Mouse (Mus musculus): Measurements from ENCODE around the gene Rspry1. TPM values are rescaled to one million over a fixed set of nuclear protein-coding genes. Genes with fewer than 3 reads are reported as not detected.

The Rspry1 gene
- polyA plus RNA-seq, 1 experiment from 2014 or later = 33.0 TPM

DNA sequence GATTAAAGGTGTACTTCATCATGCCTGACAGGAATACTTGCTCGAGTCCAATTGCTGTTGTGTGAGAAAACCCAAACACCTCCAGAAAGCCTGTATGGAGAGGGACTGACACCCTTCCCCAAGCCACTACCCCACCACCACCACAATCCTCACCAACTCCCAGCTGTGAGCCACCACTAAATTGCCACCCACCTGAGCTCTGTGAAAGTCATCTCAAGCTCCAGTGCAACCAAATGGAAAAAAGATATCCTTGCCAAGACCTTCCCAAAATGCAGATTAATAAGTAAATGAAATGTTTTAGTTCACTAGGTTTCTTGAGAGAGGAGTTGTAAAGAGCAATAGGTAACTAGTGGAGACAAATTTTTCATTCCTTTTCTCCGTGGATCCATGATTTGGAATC is 63.0 kb downstream of the Rspry1 start:
- Histone ChIP-seq H3K4me3 (replicated peaks) (no peak overlapping the region), H3K27ac (no peak overlapping the region), H3K4me1 (0 out of 2 replicates have a peak, but pooled peaks cover 6% of the 10 kb centered on the region), H3K27me3 (replicated peaks) (no peaks in the 10 kb centered on the region), H3K9me3 (no peaks in the 10 kb centered on the region), H3K9ac (no peak overlapping the region), H3K36me3 (0 out of 2 replicates have a peak, but pooled peaks cover 3% of the 10 kb centered on the region), H3K4me2 (no peak overlapping the region)
- WGBS = 60% methylated on average over 2 of the region's 2 CpGs
- ATAC-seq (ENCODE audit: insufficient read depth, low FRiP score, low read depth) = no peak

DNA sequence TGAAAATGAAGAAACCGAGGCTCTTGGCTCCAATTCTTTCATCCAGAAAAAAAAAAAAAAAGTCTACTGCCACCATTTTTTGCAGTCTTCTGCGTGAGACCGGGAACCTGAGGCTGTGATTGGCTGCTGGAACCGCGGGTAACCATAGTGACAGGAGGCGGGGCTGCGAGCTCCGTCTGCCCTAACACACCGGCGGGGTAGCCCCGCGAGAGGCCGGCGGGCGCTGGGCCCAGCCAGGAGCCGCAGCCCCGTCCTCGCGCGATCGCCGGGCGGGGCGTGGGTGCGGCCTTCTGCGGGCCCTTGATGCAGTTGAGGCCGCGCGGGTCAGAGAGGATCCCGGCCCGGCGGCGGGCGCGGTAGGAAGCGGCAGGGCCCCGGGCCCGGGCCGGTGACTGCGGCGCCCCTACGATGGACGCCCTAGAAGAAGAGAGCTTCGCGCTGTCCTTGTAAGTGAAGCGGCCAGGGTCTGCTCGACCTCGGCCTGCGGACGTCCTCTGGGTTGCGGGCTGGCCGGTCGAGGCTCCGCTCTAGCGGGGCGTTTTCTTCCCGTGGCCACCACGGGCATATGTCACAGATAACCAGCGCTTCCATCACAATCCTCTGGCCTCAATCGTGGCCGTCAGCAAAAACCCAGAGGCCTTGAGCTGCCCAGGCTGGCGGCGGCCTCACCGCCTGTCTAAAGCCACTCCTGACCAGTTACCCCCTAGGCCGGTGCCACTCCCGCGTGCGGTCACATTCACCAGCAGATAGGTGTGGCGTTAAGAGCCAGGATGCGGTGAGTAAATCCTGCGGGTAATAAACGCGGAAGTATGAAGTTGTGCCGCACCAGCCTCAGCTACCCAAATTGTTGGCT is 64.9 kb downstream of the Rspry1 start, which contains the start of gene Arl2bp:
Gene Arl2bp, plus strand, starts transcription at position 145 of the 853 bp plus-strand sequence.
- Histone ChIP-seq H3K4me2 (peak within 1 kb of the TSS; percentile 68), H3K9ac (peak within 1 kb of the TSS; percentile 95), H3K4me1 (0 out of 2 replicates have a peak, but pooled peaks cover 6% of the 10 kb centered on the region), H3K27ac (peak within 1 kb of the TSS; percentile 90), H3K4me3 (replicated peaks) (peak within 1 kb of the TSS; percentile 81), H3K36me3 (peaks cover 13% of the 10 kb centered on the region), H3K9me3 (no peaks in the 10 kb centered on the region), H3K27me3 (replicated peaks) (no peaks in the 10 kb centered on the region)
- under 1% methylated on average over 74 of the region's 74 CpGs for WGBS
- peak; percentile 97 for ATAC-seq (ENCODE audit: insufficient read depth, low FRiP score, low read depth)

DNA sequence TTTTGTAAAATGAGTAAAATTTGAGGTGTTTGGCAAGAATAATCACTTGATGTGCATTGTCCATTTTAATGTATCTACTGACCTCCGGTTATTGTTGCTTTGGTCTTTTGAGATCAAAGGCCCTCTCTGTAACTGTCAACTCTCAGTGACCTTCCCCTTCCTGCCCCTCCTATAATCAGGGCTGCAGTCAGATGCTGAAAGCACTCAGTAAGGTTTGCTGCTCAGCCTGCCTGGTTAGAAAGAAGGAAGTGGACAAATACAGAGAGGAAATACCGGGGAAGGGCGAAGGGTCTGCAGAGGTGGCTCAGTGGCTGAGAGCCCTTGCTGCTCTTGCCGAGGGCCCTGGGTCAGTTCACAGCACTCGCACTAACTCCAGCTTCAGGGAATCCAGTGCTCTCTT is 72.6 kb downstream of the Rspry1 start:
- Histone ChIP-seq H3K27me3 (replicated peaks) (no peaks in the 10 kb centered on the region), H3K27ac (no peak overlapping the region), H3K9me3 (no peaks in the 10 kb centered on the region), H3K4me3 (replicated peaks) (no peak overlapping the region), H3K4me2 (no peak overlapping the region), H3K4me1 (peaks cover 11% of the 10 kb centered on the region), H3K9ac (no peak overlapping the region), H3K36me3 (peaks cover 23% of the 10 kb centered on the region)
- ATAC-seq (ENCODE audit: insufficient read depth, low FRiP score, low read depth) = no peak
- WGBS = 64% methylated on average over 5 of the region's 5 CpGs

DNA sequence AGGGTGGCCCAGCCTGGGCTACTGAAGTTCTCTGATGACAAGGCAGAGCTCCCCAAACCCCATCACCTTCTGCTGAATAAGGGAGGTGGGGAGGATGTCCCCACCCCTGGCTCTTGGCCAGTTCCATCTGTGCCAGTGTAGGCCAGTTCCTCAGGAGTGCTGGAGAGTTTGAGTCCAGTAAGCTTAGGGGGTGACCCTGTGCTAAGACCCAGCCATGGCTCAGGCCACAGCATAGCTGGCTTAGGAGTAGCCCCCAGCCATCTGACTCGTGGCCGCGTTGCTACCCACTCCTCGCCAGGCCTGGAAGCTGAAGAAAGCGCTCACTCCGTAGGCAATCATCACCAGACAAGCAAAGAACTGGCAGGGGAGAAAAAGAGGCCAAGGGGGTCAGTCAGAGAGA is 74.2 kb downstream of the Rspry1 start:
- H3K9me3 ChIP-seq = no peaks in the 10 kb centered on the region
- ATAC-seq (ENCODE audit: insufficient read depth, low FRiP score, low read depth) = no peak

DNA sequence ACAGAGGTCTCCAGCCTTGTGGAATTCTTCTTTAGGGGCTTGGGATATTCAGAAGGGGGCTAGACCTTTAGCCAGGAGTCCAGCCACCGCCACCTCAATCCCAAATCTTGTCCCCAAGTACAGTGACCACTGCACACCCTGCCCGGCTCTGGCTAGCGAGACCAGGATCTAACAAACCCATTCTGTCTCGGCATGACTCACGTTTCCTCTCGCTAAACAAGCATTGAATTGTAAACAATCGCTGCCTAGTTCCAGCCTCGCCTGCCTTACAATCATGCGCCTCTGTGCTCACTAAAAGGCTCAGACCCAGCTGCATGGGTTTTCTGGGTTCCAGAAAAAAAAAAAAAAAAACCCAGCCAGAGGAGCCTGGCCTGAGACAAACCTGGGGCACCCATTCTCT is 76.8 kb downstream of the Rspry1 start:
- 0 out of 2 replicates have a peak overlapping the region, but pooled peaks have one; percentile 9 for H3K4me2 ChIP-seq
- WGBS = 17% methylated on average over 9 of the region's 9 CpGs
- H3K4me1 ChIP-seq = peaks cover 21% of the 10 kb centered on the region
- no peaks in the 10 kb centered on the region for H3K9me3 ChIP-seq
- H3K4me3 ChIP-seq (replicated peaks) = no peak overlapping the region
- ATAC-seq (ENCODE audit: insufficient read depth, low FRiP score, low read depth) = peak; percentile 47; the same call in 1 of the 2 replicates
- H3K36me3 ChIP-seq = peaks cover 7% of the 10 kb centered on the region
- peak overlapping the region; percentile 73 for H3K27ac ChIP-seq
- H3K27me3 ChIP-seq (replicated peaks) = no peaks in the 10 kb centered on the region
- no peak overlapping the region for H3K9ac ChIP-seq

More for the DNA sequence above, 74.2 kb downstream of the Rspry1 start:
- H3K36me3 ChIP-seq = peaks cover 17% of the 10 kb centered on the region
- H3K27ac ChIP-seq = no peak overlapping the region
- peaks cover 15% of the 10 kb centered on the region for H3K4me1 ChIP-seq
- no peak overlapping the region for H3K4me2 ChIP-seq
- H3K9ac ChIP-seq = no peak overlapping the region
- no peaks in the 10 kb centered on the region for H3K27me3 ChIP-seq (replicated peaks)
- 93% methylated on average over 6 of the region's 6 CpGs for WGBS
- no peak overlapping the region for H3K4me3 ChIP-seq (replicated peaks)

DNA sequence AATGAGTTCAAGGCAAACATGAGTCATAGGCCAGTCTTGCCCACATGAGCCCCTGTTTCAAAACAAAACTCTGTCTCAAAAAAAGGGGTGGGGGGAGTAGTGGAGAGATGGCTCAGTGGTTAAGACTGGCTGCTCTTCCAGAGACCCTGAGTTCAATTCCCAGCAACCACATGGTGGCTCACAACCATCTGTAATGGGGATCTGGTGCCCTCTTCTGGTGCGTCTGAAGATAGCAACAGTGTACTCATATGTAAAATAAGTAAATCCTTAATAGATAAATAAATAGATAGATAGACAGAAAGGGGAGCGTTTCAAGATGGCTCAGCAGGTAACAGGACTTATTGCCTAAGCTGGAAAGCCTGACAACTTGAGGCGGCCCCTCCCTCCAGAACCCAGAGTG is 78.7 kb downstream of the Rspry1 start:
- no peaks in the 10 kb centered on the region for H3K27me3 ChIP-seq (replicated peaks)
- peaks cover 21% of the 10 kb centered on the region for H3K4me1 ChIP-seq
- H3K27ac ChIP-seq = no peak overlapping the region
- no peak overlapping the region for H3K4me2 ChIP-seq
- H3K36me3 ChIP-seq = no peaks in the 10 kb centered on the region
- no peaks in the 10 kb centered on the region for H3K9me3 ChIP-seq
- H3K4me3 ChIP-seq (replicated peaks) = no peak overlapping the region
- 90% methylated on average over 3 of the region's 3 CpGs for WGBS
- ATAC-seq (ENCODE audit: insufficient read depth, low FRiP score, low read depth) = no peak
- no peak overlapping the region for H3K9ac ChIP-seq

DNA sequence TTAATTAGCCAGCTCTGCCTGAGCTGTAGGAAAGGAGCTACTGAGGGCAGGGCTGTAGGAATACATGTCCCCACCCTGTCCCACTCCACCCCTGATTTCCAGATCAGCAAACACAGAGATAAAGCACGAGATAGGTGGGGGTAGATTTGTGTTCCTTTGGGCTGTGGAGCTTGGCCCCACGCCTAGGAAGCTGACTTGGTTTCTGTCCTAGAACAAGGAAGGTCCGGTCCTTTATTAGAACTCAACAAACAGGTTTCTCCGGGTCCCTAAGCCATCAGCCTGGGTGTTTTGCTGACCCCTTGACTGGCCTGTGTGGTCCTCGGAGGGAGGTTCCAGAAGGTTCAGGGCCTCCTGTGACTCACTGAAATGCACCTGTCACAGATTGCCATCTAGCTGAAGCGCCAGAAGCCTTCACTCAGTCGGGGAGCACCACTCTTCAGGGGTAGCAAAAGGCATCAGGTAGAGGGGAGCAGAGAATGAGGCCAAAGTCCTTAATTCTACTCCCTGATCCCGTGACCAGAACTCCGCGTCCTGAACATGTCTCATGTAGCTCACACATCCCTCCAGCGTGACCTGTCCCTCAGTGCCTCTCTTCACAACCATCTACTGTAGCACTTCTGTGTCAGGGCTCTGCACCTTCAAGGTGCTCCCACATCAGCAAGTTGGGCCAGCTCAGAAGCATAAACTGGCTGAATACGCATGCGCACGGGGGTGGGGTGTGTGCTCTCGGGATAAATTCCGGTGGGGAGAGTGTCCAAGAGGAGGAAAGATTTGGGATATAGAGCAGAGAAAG is 81.2 kb downstream of the Rspry1 start:
- no peak overlapping the region for H3K9ac ChIP-seq
- no peaks in the 10 kb centered on the region for H3K9me3 ChIP-seq
- no peaks in the 10 kb centered on the region for H3K27me3 ChIP-seq (replicated peaks)
- H3K36me3 ChIP-seq = no peaks in the 10 kb centered on the region
- H3K4me1 ChIP-seq = peaks cover 21% of the 10 kb centered on the region
- WGBS = 59% methylated on average over 16 of the region's 16 CpGs
- H3K4me3 ChIP-seq (replicated peaks) = no peak overlapping the region
- peak overlapping the region; percentile 17 for H3K4me2 ChIP-seq
- H3K27ac ChIP-seq = peak overlapping the region; percentile 85
- peak; percentile 79 for ATAC-seq (ENCODE audit: insufficient read depth, low FRiP score, low read depth)

DNA sequence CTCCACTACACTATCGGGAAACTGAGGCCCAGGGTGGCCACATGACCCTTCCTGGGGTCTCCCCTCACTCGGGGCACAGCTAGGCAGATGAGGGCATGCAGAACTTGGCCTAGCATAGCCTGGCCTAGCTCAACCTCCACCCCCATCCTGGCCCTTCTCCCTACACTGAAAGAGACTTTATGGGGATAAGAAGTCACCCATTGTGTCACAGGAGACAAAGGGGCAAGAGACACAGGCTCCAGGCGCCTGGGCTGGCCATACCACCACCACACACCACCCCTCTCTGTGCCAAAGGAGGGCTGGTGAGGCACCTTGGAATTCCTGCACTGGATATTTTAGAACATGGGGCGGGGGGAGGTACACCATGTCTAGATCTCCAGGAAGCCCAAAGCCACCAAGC is 82.5 kb downstream of the Rspry1 start:
- Histone ChIP-seq H3K27me3 (replicated peaks) (no peaks in the 10 kb centered on the region), H3K4me3 (replicated peaks) (no peak overlapping the region), H3K4me1 (0 out of 2 replicates have a peak, but pooled peaks cover 11% of the 10 kb centered on the region), H3K9me3 (no peaks in the 10 kb centered on the region), H3K4me2 (no peak overlapping the region), H3K27ac (peak overlapping the region; percentile 85), H3K36me3 (no peaks in the 10 kb centered on the region), H3K9ac (no peak overlapping the region)
- ATAC-seq (ENCODE audit: insufficient read depth, low FRiP score, low read depth) = no peak
- 67% methylated on average over 4 of the region's 4 CpGs for WGBS

DNA sequence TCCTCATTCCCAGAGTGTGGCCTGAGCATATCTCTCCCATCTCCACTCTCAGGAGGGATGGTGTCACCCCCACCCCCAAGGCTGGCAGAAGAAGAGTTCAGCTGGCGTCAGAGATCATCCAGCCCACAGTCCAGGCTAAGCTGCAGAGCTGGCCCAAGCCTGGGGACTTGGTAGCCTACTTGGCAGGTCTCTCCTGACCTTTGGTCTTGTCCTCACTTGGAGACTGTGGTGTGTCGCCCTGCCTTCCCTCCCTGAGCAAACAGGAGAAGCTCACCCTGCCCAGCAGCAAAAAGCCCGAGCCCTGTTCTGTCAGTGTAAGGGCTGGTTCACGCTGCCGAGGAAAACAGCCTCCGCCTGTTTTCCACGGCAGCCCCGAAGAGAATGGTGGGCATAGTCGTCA is 84.2 kb downstream of the Rspry1 start:
- H3K4me2 ChIP-seq = peak overlapping the region; percentile 25
- H3K9me3 ChIP-seq = no peaks in the 10 kb centered on the region
- 0 out of 2 replicates have a peak, but pooled peaks cover 5% of the 10 kb centered on the region for H3K4me1 ChIP-seq
- H3K27me3 ChIP-seq (replicated peaks) = no peaks in the 10 kb centered on the region
- WGBS = 50% methylated on average over 9 of the region's 9 CpGs
- ATAC-seq (ENCODE audit: insufficient read depth, low FRiP score, low read depth) = peak; percentile 54
- H3K9ac ChIP-seq = no peak overlapping the region
- H3K4me3 ChIP-seq (replicated peaks) = no peak overlapping the region
- H3K27ac ChIP-seq = peak overlapping the region; percentile 70
- H3K36me3 ChIP-seq = no peaks in the 10 kb centered on the region

DNA sequence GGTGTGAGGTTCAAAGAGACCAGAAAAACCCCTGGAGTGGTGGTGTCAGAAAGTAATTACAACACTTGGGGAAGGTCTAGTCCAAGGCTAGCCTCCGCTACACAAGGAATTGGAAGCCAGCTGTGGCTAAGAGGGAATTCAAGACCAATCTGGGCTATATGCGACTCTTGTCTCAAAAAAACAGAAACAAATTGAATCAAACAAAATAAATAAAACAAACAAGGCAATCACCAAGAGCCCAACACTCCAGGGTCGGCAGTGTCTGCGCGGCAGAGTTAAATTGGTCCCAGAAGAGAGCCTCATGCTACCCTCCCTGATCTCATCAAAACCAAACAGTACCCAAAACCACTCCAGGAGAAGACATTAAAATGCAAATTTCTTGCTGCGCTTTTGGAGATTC is 93.0 kb downstream of the Rspry1 start:
- H3K9ac ChIP-seq = no peak overlapping the region
- peak overlapping the region; percentile 57 for H3K4me3 ChIP-seq (replicated peaks)
- no peaks in the 10 kb centered on the region for H3K9me3 ChIP-seq
- WGBS = 9% methylated on average over 6 of the region's 6 CpGs
- no peaks in the 10 kb centered on the region for H3K36me3 ChIP-seq
- H3K27ac ChIP-seq = no peak overlapping the region
- peaks cover 42% of the 10 kb centered on the region for H3K27me3 ChIP-seq (replicated peaks)
- peaks cover 19% of the 10 kb centered on the region; the same call in 1 of the 2 replicates for H3K4me1 ChIP-seq
- H3K4me2 ChIP-seq = peak overlapping the region; percentile 92
- no peak for ATAC-seq (ENCODE audit: insufficient read depth, low FRiP score, low read depth)

DNA sequence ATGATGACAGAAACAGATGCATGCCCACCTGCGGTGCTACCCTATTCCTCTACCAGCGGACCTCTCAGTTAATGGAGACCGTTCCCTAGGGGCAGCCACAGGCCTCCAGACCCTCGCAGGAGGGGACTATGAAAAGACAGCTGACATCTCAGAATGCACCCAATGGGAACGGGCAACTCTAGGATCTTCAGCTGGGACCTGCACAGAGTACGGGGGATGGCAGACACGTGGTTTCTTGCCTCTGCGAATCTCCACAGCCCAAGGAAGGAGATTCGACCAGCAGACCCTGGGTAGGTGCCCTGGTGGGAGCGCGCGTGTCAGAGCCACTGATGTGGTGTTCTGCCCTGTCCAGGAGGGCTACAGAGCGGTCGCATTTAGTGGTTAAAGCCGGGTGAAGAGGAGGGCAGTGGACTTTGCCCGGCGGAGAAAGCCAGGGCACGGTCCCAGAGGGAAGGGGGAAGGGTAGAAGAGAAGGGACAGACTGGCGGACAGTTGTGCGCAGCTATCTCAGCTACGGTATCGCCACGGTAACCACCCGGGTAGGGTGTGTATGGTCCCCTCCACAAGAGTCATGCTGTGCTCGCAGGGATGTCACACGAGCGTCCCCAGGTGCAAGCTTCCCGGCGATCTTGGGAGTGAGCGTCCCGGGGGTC is 93.7 kb downstream of the Rspry1 start:
- Histone ChIP-seq H3K36me3 (no peaks in the 10 kb centered on the region), H3K27me3 (replicated peaks) (peaks cover 42% of the 10 kb centered on the region), H3K4me1 (peaks cover 19% of the 10 kb centered on the region; the same call in 1 of the 2 replicates), H3K4me3 (replicated peaks) (peak overlapping the region; percentile 57), H3K4me2 (peak overlapping the region; percentile 92), H3K9me3 (no peaks in the 10 kb centered on the region), H3K9ac (peak overlapping the region; percentile 22; the same call in 1 of the 2 replicates), H3K27ac (no peak overlapping the region)
- under 1% methylated on average over 31 of the region's 31 CpGs for WGBS
- peak; percentile 59 for ATAC-seq (ENCODE audit: insufficient read depth, low FRiP score, low read depth)

All from stomach, embryonic 15.5 days (tissue).